Mouse (Mus musculus): ENCODE data around the gene Dnajc5.

The Dnajc5 gene

DNA sequence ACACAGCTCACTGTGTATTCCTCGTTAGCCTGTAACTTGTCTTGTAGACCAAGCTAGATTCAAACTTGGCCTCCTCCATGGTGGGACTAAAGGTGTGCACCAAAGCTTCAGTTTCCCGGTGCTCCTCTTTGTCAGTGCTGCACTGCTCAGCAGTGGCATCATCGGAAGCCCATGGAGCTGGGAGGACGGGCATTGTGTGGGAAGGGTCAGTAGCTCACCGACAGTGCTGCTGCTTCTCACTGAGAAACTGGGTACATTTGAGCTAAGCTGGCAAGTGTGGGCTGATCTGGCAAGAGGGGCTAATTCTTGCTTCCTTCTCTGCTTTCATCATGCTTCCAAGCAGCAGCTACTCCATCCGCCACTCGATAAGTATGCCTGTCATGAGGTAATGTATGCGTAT is 9.1 kb upstream of the Dnajc5 start:
- no peak for DNase-seq (ENCODE audit: low spot score)

DNA sequence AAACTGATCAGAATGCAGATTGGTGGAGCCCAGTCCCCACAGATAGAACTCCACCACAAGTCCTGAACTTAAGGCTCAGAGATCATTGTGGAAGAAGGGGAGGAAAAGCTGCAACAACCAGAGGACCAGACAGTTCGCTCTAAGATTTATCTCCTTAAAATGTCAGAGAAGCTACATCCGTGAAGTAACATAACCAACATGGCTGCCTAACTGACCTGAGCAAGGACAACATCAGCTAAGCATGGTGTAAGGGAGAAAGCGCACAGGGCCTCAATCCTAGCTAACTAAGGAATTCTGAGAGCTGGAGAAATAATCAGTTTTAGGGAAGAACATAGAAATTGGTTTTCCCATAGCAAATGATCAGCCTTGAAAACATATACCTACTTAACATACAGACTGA is 1.1 kb upstream of the Dnajc5 start:
- DNase-seq (ENCODE audit: low spot score) = no peak

DNA sequence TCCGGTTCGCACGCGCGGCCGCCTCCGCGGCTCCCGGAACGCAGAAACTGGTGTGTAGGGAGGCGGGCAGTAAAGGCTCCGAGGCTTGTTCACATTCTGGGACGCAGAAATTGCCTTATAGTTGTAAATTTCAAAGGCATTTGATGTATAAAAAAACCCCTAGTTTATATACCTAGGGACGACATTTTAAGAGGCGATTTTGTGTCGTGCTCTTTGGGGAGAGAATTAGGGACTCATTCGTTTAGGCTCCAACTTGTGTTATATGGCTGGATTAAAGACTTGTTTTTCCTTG is 597 bp downstream of the Dnajc5 start:
- DNase-seq (ENCODE audit: low spot score) = no peak

DNA sequence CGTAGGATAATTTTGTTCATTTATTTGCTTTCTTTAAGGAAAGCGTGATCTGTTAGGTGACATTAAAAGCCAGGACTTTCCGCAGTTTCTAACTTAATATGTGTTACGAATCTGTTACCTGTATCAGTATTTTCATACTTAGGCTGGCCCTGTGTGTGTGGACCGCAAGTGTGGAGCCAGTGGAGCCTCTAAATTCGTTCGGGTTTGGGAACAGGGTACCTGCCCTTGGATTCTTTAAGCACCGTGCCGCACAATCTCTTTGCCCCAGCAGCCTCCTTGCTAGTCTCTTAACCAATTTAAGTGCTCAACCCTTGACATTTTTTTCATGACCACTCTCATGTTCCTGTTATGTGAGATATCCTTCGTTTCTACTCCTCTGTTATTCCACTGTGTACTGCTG is 1.2 kb downstream of the Dnajc5 start:
- no peak for DNase-seq (ENCODE audit: low spot score)

DNA sequence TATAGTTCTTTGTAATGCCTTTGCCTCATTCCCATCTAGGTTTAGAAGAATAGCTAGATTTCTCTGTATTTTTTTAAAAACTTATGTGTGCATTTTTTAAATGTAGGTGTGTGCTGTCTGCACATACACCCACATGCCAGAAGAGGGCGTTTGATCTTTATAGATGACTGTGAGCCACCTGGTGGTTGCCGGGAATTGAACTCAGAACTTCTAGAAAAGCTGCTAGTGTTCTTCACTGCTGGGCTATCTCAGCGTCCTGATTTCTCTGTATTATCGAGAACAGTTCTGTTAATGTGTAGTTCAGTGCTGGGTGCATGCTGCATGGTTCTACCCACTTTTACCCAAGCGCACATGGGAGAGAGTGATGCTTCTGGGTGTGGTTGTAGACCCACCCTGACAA is 2.5 kb downstream of the Dnajc5 start:
- DNase-seq (ENCODE audit: low spot score) = no peak

DNA sequence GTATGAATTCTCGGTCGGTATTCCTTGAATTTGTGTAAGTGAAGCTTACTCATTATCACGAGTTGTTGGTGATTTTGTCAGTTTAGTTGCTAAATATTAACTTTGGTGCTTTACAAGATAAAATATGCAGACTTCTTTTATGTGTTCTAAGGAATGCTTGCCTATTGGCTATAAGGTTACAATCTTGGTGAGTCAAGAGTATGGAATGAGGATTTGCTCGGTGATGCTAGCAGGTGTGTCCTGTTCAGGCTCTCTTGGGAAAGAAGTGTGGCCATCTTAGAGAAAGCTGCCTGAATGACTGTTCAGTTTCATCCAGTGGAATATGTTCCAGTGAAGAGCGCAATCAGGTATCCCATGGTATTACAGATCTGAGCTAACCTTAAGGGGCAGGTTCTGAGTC is 5.2 kb downstream of the Dnajc5 start:
- DNase-seq (ENCODE audit: low spot score) = no peak

DNA sequence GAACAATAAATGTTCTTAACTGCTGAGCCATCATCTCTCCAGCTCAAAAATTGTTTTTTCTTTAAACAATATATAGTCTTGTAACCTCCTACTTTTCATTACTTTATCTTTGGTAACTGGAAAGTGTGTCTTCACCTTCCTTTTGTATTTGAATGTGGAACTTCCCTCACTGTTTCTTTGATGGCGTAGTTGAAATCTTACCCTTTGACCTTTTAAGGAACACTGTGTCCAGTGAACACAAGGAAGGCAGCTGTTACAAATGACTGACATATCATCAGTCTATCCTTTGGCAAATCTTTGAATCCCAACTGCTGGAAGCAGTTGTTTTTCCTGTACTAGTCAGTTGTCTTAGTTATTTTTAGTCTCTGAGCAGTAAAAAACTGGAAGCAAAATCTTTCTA is 8.8 kb downstream of the Dnajc5 start:
- DNase-seq (ENCODE audit: low spot score) = no peak

DNA sequence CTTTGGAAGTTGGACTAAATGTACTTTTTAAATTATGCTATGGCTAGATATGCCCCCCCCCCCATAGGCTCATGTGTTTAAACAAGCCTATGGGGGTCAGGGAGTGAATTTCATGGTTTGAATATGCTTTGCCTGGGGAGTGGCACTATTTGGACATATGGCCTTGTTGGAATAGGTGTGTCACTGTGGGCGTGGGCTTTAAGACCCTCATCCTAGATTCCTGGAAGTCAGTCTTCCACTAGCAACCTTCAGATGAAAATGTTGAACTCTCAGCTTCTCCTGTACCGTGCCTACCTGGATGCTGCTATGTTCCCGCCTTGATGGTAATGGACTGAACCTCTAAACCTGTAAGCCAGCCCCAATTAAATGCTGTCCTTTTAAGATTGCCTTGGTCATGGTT is 12.3 kb downstream of the Dnajc5 start:
- DNase-seq (ENCODE audit: low spot score) = no peak

DNA sequence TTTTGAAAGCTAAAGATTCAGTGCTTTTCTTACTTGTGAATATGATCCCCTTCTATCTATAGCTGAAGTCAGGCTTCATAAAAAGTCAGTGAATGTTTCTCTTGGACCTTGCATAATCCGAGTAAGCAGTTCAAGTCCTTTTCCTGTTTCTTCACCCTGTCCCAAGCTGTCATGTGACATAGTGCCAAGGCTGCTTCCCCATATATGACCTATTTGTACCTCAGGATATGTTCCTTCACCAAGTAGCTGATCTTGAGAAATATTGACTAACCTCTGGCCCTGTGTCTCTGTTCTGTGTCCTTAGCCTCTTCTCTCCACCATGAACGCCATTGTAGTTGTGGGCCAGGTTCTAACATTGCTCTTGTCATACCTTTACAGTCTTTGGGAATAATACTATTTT is 16.1 kb downstream of the Dnajc5 start:
- no peak for DNase-seq (ENCODE audit: low spot score)

DNA sequence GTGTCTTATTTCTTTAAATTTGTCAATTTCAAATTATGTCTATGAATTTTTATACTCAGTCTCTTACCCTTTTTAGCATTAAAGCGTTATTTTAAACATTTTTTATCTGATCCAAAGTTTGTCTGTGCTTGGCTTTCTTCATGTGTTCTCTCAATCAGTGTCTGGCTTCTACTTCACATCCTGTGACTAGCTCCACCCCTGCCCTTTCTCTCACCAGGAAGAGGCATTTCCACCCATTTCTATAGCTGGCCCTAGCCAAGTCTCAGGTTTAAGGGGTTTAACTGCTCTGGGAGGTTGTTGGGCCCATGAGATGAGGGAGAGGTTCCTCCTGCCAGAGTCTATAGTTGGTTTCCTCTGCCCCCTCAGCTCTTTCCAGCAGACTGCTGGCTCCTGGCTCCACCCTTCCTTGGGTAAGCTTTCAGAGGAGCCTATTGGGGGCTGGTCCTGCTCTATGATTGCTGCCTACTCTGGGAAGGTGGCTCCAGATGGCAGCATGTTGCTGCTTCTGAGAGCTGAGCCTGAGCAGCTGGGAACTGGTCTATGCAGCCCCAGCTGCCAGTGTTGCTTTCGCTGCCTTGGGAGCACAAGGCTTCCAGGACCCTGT is 17.3 kb downstream of the Dnajc5 start:
- no peak for DNase-seq (ENCODE audit: low spot score)

DNA sequence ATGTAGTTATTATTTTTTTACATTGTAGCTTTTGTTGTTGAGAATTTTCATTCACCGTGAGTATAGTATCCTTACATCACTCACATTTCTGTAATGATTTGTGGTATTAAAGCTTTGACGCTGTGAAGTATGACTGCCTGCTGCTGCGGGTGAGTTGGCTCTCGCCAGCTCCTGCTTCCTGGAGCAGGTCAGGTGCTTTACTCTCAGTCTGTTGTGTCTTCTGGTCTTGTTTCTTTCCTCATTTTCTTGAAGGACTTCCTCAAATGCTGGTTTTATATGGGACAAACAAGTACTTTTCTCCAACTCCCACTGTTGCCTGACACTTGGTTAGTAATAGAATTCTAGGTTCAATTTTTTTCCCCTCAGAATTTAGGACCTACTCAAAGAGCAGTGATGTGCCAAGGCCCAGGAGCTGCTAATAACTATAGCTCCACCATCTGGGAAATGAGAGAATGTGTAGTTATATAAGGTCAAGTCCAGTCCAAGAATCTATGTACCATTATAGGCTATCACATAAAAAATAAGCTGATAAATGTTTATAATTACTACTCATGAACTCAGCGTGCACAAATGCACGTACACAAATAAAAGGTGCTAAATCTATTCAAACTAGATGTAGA is 21.6 kb downstream of the Dnajc5 start:
- DNase-seq (ENCODE audit: low spot score) = no peak

DNA sequence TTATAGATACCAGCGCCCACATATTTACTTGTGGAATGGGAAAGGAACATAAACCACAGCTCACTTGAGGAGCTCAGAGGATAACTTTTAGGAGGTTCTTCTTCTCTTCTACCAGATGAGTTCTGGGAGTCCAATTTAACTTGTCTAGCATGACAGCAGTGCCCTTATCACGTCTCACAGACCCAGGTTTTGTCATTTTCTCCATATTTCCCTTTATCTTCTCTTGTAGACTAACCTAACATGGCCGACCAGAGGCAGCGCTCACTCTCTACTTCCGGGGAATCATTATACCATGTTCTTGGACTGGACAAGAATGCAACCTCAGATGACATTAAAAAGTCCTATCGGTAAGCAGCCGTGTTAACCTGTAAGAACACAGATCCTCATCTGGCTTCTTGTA is 25.9 kb downstream of the Dnajc5 start:
- DNase-seq (ENCODE audit: low spot score) = no peak

DNA sequence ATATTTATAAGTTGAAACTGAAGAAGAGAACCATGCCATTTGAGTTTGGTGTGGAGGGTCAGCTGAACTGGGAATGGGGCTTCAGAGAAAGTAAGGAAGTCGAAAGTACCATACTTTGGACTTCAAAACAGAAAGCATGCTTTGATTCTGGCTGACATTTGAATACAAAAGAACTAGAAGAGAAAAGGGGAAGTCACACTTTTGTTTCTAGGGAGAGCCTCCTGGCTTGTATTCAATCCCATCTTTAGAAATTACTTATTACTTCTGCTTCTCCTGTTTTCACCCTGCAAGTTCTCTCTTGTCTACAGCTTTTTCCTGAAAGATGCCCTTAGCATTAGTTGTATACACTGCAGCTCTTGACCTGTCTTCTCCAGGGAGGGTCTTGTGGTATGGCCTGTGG is 27.9 kb downstream of the Dnajc5 start:
- no peak for DNase-seq (ENCODE audit: low spot score)

DNA sequence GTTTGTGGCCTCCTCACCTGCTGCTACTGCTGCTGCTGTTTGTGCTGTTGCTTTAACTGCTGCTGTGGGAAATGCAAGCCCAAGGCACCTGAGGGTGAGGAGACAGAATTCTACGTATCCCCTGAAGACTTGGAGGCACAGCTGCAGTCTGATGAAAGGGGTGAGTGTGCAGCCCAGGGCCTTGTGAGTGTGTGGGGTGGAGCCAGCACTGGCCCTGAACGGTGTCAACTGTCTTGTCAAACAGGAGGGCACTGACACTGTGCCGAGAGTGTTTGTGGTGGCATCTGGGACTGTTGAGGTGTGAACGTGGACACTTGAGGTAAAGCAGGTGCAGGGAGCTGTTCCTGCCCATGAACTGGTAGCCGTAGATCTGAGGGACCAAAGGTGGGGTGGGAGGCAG is 28.4 kb downstream of the Dnajc5 start:
- DNase-seq (ENCODE audit: low spot score) = no peak

DNA sequence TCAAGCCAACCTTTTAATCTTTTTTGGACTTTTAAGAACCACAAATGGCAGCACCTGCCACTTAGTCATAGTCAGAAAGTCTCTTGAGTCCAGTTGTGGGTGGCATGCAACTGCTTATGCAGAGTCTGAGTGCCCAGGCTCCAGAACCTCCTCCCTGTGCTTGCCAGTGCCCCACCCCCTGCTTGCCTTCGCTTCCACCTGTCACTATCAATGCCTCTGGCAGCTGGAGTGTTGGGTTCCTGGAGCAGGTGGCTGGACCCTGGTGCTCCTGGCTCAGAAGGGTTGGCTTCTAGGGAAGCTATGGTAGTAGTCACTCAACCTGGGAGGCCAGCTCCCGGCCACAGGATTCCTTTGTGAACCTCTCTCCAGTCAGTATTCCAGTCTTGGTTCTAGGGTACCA is 29.9 kb downstream of the Dnajc5 start:
- no peak for DNase-seq (ENCODE audit: low spot score)

DNA sequence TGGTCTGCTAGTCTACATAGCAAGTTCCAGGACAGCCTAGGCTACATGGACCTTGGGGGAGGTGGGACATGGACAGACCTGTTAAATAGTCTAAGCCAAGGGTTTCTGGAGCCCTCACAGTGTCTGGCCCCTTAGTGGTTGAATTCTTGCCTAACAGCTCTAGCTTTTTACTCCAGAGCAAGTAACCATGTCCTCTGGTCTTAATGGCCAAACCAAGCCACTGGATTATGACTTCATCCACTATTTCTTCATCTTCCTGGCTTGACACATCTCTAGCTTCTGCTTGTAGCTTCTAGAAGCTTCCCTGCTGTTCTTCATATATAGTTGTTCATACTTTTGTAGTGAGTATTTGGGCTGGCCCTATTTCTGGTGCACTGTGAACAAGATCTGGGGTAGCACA is 33.5 kb downstream of the Dnajc5 start:
- DNase-seq (ENCODE audit: low spot score) = no peak

DNA sequence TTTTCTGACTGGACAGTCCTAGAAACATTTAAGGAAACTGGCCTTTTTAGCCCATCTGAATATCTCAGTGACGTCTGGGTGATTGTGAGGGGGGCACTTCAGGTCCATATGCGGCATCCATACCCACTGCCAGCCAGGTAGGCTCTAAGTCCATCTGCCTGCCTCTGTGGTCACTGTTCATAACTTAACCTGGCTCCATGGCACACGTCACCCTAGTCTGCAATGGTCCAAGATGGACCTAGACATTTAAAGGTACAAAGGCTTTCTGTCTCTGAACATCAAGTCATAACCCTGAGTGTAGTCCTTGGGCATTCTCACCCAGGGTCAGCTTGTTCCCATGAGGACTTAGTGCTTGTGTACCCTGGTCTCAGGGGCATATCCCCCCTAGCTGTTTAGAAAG is 47.1 kb downstream of the Dnajc5 start:
- DNase-seq (ENCODE audit: low spot score) = no peak

DNA sequence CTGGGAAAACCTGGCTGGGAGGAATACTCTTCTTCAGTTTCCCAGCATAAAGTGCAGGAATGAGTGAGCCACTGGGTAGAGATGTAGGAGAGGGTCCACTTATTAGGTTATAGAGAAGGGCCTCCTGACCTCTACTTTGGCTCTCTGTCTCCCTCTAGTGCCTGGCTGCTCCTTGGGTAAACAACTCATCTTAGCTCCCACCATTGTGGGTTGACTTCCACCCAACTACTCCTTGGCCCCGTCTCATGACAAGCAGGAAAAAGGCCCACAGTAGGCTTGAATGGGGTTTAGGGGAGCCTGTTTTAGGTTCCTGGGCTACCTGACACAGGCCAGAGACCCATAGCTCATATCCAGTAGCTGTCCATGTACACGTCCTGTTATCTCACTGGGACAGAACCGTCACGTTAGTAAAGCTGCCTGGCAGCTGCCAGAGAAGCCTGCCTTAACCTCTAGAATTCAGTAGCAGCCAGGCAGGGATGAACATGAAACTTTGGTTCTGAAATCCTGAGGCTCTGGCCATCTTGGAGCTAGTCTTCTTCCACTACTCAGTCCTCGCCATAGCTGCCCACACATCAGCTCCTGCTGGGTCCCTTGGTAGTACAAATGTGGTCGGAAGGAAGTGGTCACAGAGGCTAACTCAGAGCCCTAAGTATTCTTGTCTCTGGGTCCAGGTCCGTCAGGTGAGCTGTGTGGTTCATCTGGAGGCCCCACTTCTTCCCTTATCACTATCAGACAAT is 48.2 kb downstream of the Dnajc5 start:
- no peak for DNase-seq (ENCODE audit: low spot score)

DNA sequence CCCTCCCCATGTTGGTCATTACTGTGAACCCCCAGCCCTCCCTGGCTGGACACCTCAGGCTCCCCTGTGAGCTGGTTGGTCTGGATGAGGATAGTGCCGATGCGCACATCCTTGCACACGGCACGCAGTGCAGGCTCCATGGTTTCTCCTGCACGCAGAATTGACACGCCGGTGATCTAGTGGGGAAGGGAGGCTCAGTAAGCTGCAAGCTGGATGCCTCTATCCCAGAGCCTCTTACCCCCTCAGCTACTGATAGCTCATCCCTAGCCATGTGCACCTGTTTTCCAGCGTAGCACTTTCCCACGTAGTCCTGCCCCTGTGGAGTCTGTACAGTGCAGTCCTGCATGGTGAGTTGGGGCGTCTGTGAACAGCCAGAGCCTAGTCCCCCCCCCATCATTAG is 49.6 kb downstream of the Dnajc5 start:
- DNase-seq (ENCODE audit: low spot score) = no peak

DNA sequence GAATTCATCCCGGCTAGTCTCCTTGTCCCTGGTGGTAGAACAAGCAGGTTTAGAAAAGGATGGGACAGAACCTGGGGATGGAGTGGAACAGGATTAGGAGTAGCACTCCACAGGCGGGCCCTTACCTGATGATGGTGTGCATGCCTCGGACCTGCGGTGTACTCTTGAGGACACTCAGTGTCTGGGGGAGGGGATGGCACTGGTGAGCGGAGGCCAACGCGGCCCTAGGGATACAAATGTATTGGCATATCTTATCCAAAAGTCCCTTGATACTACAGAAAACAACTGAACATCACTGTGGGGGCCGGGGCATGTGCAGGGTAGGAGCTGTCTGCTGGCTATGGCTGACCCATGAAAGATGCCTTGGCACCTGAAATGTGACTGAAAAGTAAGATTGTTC is 50.1 kb downstream of the Dnajc5 start:
- DNase-seq (ENCODE audit: low spot score) = no peak

DNA sequence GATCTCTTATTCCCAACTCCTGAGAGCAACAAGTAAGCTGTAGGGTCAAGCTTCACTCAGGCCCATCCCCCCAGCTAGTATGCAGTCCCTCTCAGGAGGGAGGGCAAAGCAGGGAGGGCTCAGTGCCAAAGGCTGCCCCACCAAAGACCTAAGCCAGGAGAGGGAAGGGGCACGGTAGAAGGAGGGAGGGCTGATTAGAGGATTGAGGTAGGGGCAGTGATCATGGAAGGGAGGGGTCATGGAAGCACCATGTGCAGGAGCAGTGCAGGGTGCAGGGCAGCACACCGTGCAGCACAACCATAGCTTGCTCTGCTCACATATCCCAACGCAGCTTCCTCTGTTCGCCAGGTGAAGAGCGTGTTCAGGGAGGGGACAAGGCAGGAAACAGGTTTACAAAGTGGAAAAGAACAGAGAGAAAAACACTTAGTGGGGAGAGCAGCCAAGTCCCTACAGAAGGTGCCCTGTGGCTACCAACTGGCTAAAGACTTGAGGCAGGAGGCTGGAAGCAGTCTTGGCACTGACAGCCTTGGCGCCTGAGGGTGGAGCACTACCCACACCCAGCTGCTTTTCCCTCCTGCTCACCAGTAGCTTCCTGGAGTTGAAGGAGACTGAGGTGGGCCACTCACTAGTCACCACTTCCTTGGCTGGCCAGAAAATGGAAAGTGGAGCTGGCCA is 50.8 kb downstream of the Dnajc5 start:
- no peak for DNase-seq (ENCODE audit: low spot score)

DNA sequence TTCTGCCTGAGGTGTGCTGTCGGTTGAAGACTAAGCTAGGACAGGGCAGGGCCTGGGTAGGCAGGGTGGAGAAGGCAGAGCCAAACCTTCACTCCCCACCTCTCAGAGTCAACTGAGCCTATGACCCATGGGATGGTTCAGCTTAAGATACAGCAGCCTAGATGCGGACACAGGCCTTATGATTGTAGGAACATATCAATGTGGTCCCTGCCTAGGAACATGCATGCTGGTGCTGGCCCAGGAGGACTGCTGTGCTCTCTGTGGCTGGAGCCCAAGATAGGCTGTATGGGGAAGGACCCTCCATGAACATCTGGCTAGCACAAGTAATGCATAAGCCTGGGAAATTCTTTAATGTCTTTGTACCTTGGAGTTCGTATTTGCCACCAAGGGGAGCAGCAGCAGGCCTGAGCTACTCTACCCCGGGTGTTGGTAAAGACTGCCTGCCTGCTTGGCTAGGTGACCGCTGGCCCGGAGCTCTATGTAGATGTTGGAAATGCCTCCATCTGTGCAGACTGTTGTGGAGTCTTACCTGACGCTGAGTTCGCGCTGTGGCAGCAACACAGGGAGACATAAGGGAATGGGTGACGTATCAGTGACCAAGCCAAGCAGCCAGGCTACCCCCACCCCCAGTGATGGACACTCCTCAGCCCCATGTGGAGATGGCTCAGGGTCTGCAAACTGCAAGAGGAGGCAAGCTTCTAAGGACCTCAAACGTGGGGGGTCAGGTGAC is 51.8 kb downstream of the Dnajc5 start:
- no peak for DNase-seq (ENCODE audit: low spot score)

Data from testis, postnatal 14 days (tissue).